Mouse (Mus musculus) thymus, adult 2 months (tissue): ENCODE data around the gene Slc27a1.

ENCODE experiments used
- CTCF ChIP-seq: fragments of 200-500 bp; IDR thresholded peaks from 2 replicates; pipeline ENCODE4 v1.5.1; 2012; ENCODE audit warnings: mild to moderate bottlenecking, control low read depth, low read length, moderate library complexity, borderline replicate concordance; ENCODE audit not compliant: control insufficient read depth, poor library complexity, insufficient read depth; ENCODE audit errors: extremely low read depth
- POLR2A ChIP-seq: fragments of 200-500 bp; IDR thresholded peaks from 2 replicates; pipeline ENCODE4 v1.6.1; 2012; ENCODE audit warnings: mild to moderate bottlenecking, low read length, control low read depth, moderate library complexity; ENCODE audit not compliant: control insufficient read depth, poor library complexity, insufficient read depth; ENCODE audit errors: extremely low read depth

- TF ChIP-seq POLR2A (no peak), CTCF (no peak)
Measured at GRCm38 (mm10) chr8:71577856-71578387, 9.2 kb downstream of the Slc27a1 start.
